Mouse (Mus musculus) liver, adult 2 months (tissue): ENCODE measurements around the gene Arid4b.

Source experiments
- CTCF ChIP-seq: fragments of 200-500 bp; IDR thresholded peaks from 2 replicates; pipeline ENCODE4 v1.5.1; 2011; ENCODE audit warnings: low read depth, low read length, control low read depth
- POLR2A ChIP-seq: fragments of 200-500 bp; IDR thresholded peaks from 2 replicates; pipeline ENCODE4 v1.6.1; 2011; ENCODE audit warnings: low read length, control low read depth; ENCODE audit not compliant: insufficient read depth; ENCODE audit errors: extremely low read depth

- TF ChIP-seq CTCF (no peak), POLR2A (no peak)
Measured at GRCm38 (mm10) chr13:14018283-14018682, 44.7 kb upstream of the Arid4b start.
